Comparison of ENCODE assay signal across 24 mouse cellular contexts in genomic region chr6:122708826-122709225, GRCm38 (mm10). TPM values are rescaled to one million over a fixed set of nuclear protein-coding genes. Genes with fewer than 3 reads are reported as not detected.
DNase-seq lines count a peak whose midpoint lies in the region; ATAC-seq and TF ChIP-seq lines count a peak whose summit lies in the region.
"Had no signal": no experiment of that assay in that cellular context is flagged by ENCODE, and none has a peak within 500 bp of the region (broad histone marks: within the 10 kb centered on the region; RNA-seq: fewer than 3 reads in every experiment).

No protein-coding gene starts in this region.

- H3K36me3 ChIP-seq in kidney, embryonic 15.5 days: no peaks in the 10 kb centered on the region
- peaks cover 34% of the 10 kb centered on the region for H3K36me3 ChIP-seq in ES-Bruce4 (ENCODE audit: control insufficient read depth, insufficient read depth, low read length, poor library complexity, severe bottlenecking)
- H3K36me3 ChIP-seq: embryonic facial prominence, embryonic 15.5 days; hindbrain, embryonic 15.5 days; limb, embryonic 13.5 days; liver, embryonic 15.5 days; neural tube, embryonic 15.5 days had no signal

- no peak for TF ChIP-seq EP300 in ES-Bruce4 (IDR thresholded peaks at IDR 0.05; ENCODE audit: insufficient read depth, low read depth, low read length)

- H3K4me3 ChIP-seq in kidney, embryonic 15.5 days (replicated peaks): no peak overlapping the region
- peak overlapping the region; percentile 80 for H3K4me3 ChIP-seq in ES-Bruce4 (ENCODE audit: low read depth, low read length)
- H3K4me3 ChIP-seq: embryonic facial prominence, embryonic 15.5 days; hindbrain, embryonic 15.5 days; limb, embryonic 13.5 days; liver, embryonic 15.5 days; neural tube, embryonic 15.5 days had no signal

- no peak for TF ChIP-seq POLR2A in ES-Bruce4 (IDR thresholded peaks at IDR 0.05; ENCODE audit: insufficient read depth, low read length)
- TF ChIP-seq POLR2A in brain, embryonic 14.5 days (IDR thresholded peaks at IDR 0.05; ENCODE audit: borderline replicate concordance, extremely low read depth, insufficient read depth, insufficient read length, poor library complexity, severe bottlenecking): no peak

- ATAC-seq in kidney, embryonic 15.5 days (replicated peaks; ENCODE audit: low FRiP score): no peak
- ATAC-seq: activated CD4-positive, CD25-positive, alpha-beta regulatory T cell, adult 4 months had no signal

- H3K4me2 ChIP-seq in kidney, embryonic 15.5 days: no peak overlapping the region
- H3K4me2 ChIP-seq: embryonic facial prominence, embryonic 15.5 days; heart, embryonic 11.5 days; hindbrain, embryonic 15.5 days; limb, embryonic 13.5 days; liver, embryonic 15.5 days; midbrain, embryonic 11.5 days; neural tube, embryonic 15.5 days had no signal

- WGBS in kidney, embryonic 15.5 days: 77% methylated on average over 4 of the region's 4 CpGs

- no peak for TF ChIP-seq CTCF in ES-Bruce4 (IDR thresholded peaks at IDR 0.05; ENCODE audit: low read depth, low read length)
- TF ChIP-seq CTCF in brain, embryonic 14.5 days (IDR thresholded peaks at IDR 0.05; ENCODE audit: borderline replicate concordance, extremely low read depth, insufficient read depth, insufficient read length): no peak; the same call in 1 of the 2 replicates

- no peak overlapping the region for H3K27ac ChIP-seq in kidney, embryonic 15.5 days
- peak overlapping the region; percentile 95 for H3K27ac ChIP-seq in ES-Bruce4 (ENCODE audit: insufficient read depth, low read length)
- H3K27ac ChIP-seq: embryonic facial prominence, embryonic 15.5 days; hindbrain, embryonic 15.5 days; limb, embryonic 13.5 days; liver, embryonic 15.5 days; neural tube, embryonic 15.5 days had no signal

- peak; percentile 6 to 12 for DNase-seq in kidney, postnatal 36 days
- peak; percentile 54 for DNase-seq in A20 (ENCODE audit: low read depth, low spot score)
- peak; percentile 20 for DNase-seq in brain, embryonic 14.5 days (ENCODE audit: low read depth)
- no peak for DNase-seq in left cerebral cortex, adult 8-10 months (ENCODE audit: low spot score in 2 of 2)
- no peak for DNase-seq in urinary bladder, postnatal 14 days (ENCODE audit: low spot score)
- DNase-seq in frontal cortex, postnatal 36 days (ENCODE audit: low spot score in 2 of 2): no peak
- DNase-seq: adrenal gland, postnatal 25 days; cerebellum, adult 9-10 months; embryo, embryonic 11 days; heart, postnatal 14 days; kidney, adult 8-10 months; lung, postnatal 14 days had no signal

- no peaks in the 10 kb centered on the region for H3K4me1 ChIP-seq in kidney, embryonic 15.5 days
- H3K4me1 ChIP-seq in ES-Bruce4 (ENCODE audit: control insufficient read depth, insufficient read depth, low read length): peaks cover 3% of the 10 kb centered on the region
- H3K4me1 ChIP-seq: embryonic facial prominence, embryonic 15.5 days; hindbrain, embryonic 15.5 days; limb, embryonic 13.5 days; liver, embryonic 15.5 days; neural tube, embryonic 15.5 days had no signal

- H3K27me3 ChIP-seq in kidney, embryonic 15.5 days: peaks cover 10% of the 10 kb centered on the region
- no peaks in the 10 kb centered on the region for H3K27me3 ChIP-seq in ES-Bruce4 (ENCODE audit: control insufficient read depth, insufficient read depth, low read length, poor library complexity, severe bottlenecking)
- H3K27me3 ChIP-seq: embryonic facial prominence, embryonic 15.5 days; neural tube, embryonic 15.5 days had no signal

- H3K9me3 ChIP-seq in kidney, embryonic 15.5 days (replicated peaks): no peaks in the 10 kb centered on the region
- H3K9me3 ChIP-seq in ES-Bruce4 (replicated peaks; ENCODE audit: control insufficient read depth, insufficient read depth, low read length, poor library complexity, severe bottlenecking): no peaks in the 10 kb centered on the region
- H3K9me3 ChIP-seq: embryonic facial prominence, embryonic 15.5 days; hindbrain, embryonic 15.5 days; limb, embryonic 13.5 days; liver, embryonic 15.5 days; neural tube, embryonic 15.5 days had no signal

- H3K9ac ChIP-seq in kidney, embryonic 15.5 days: no peak overlapping the region
- peak overlapping the region; percentile 75 for H3K9ac ChIP-seq in ES-Bruce4 (ENCODE audit: low read depth, poor library complexity, severe bottlenecking)
- H3K9ac ChIP-seq: embryonic facial prominence, embryonic 15.5 days; hindbrain, embryonic 15.5 days; limb, embryonic 13.5 days; liver, embryonic 15.5 days; neural tube, embryonic 15.5 days had no signal

RNA-seq across cellular contexts. Expression of gene Nanog, which starts 1.5 kb away (rescaled TPM):
- 0.14 TPM in 1 of 2 replicates, not detected in the other for polyA plus RNA-seq in kidney, embryonic 15.5 days (2015; fragmentation: Nextera tagmentation; extraction: Ambion mirVana)
- 610 and 613 TPM in 2 replicates for polyA plus RNA-seq in ES-Bruce4 (2011; ENCODE audit: insufficient read depth, insufficient read length, low read depth, missing spikeins)
- 0.22 and 0.23 TPM in 2 replicates for polyA plus RNA-seq in brain, embryonic 14.5 days (2012; rRNA removed)
- total RNA-seq in left cerebral cortex, adult 8-10 months (2022): not detected
- total RNA-seq: adrenal gland, postnatal 25 days; heart, postnatal 14 days; layer of hippocampus, adult 18-20 months; left cerebral cortex, adult 18-20 months had no signal
- polyA plus RNA-seq: liver, embryonic 15.5 days; neural tube, embryonic 15.5 days had no signal

Comparison
In these comparisons a context has a peak if more than half of its experiments do, and no peak if none do; other contexts are left out.
1. DNase-seq: peak in kidney, postnatal 36 days (2 of 2), A20 (single experiment) and brain, embryonic 14.5 days (single experiment); none in left cerebral cortex, adult 8-10 months (0 of 2), urinary bladder, postnatal 14 days (single experiment) and frontal cortex, postnatal 36 days (0 of 2).
2. RNA of gene Nanog, which starts 1.5 kb away (polyA plus RNA-seq): 610 to 613 TPM in ES-Bruce4; 0.22 to 0.23 TPM in brain, embryonic 14.5 days and 0.14 TPM in kidney, embryonic 15.5 days; every median in the first group is over 100 times any median in the second.